Mouse (Mus musculus): ENCODE measurements around the gene Rsbn1.

DNA sequence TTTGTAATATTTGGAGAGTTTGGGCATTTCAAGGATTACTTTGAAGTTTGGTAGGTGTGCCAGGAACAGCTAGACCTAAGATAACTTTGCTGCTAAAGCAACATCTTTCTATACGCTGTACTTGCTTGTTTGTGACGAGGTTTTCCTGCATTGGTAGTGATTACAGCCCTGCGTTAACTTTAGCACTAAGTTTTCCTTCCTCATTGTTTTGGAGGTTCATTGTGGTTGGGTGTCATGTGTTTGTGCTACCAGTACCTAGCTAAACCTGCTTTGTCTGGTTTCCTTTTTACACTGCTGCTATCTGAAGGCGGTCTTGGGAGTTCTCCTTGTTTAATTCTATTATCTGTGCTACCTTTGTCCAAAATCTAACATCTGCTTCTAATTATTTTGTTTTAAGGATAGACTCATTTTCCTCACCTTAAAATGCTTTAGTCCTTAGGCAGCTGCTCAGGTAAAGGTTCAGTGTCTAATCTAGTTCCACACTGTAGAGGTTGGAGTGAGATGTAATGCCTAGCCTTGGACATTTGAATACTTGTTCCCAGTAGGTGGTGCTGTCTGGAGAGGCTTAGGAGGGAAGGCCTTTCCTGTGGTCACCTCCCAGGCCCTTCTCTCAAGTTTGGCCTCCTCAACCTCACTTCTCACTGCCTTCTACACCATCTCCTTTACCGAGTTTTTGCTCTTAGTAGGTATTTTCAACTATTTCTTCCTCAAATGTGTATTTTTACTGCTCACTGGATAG is 96.2 kb downstream of the Rsbn1 start:
- no peak for TF ChIP-seq CTCF (IDR thresholded peaks at IDR 0.05; ENCODE audit: borderline replicate concordance, insufficient read depth, low read length)
- TF ChIP-seq POLR2A (IDR thresholded peaks at IDR 0.05; ENCODE audit: low read depth, low read length), result no peak

All from embryonic fibroblast, embryonic 13.5 days (primary cell).